Mouse (Mus musculus) C2C12 (cell line): ENCODE results near the gene Pga5. TPM values are rescaled to one million over a fixed set of nuclear protein-coding genes. Genes with fewer than 3 reads are reported as not detected.

ENCODE experiments used
- H3K27me3 ChIP-seq: one replicate; pipeline ENCODE4 v1.6.1; 2011; ENCODE audit not compliant: control insufficient read depth, insufficient read depth, insufficient read length
- H3K36me3 ChIP-seq: one replicate; pipeline ENCODE4 v1.6.1; 2011; ENCODE audit not compliant: control insufficient read depth, insufficient read depth
- H3K4me3 ChIP-seq: one replicate; pipeline ENCODE4 v1.5.1; 2011; ENCODE audit warnings: mild to moderate bottlenecking, control low read depth; ENCODE audit not compliant: poor library complexity, insufficient read depth, severe bottlenecking
- H3K79me2 ChIP-seq: one replicate; pipeline ENCODE4 v1.6.1; 2011; ENCODE audit not compliant: control insufficient read depth, insufficient read depth
- H3K79me3 ChIP-seq: one replicate; pipeline ENCODE4 v1.6.1; 2011; ENCODE audit warnings: low read depth, control low read depth
- H3ac ChIP-seq: one replicate; pipeline ENCODE3; 2011; ENCODE audit warnings: low read depth; ENCODE audit not compliant: control insufficient read depth, insufficient read length
- CEBPB ChIP-seq: IDR thresholded peaks from one replicate; pipeline ENCODE4 v1.6.1; 2011; ENCODE audit warnings: low read depth, mild to moderate bottlenecking, control low read depth, moderate library complexity
- CTCF ChIP-seq: IDR thresholded peaks from one replicate; pipeline ENCODE4 v1.5.1; 2011; ENCODE audit not compliant: control insufficient read depth, insufficient read depth, insufficient read length
- FOSL1 ChIP-seq: IDR thresholded peaks from one replicate; pipeline ENCODE4 v1.8.0; 2011; ENCODE audit warnings: mild to moderate bottlenecking, low read length; ENCODE audit not compliant: poor library complexity, insufficient read depth, severe bottlenecking
- MAX ChIP-seq: IDR thresholded peaks from one replicate; pipeline ENCODE4 v1.6.1; 2011; ENCODE audit warnings: mild to moderate bottlenecking, control low read depth
- MYOD1 ChIP-seq: IDR thresholded peaks from one replicate; pipeline ENCODE4 v1.6.1; 2011; ENCODE audit warnings: low read depth; ENCODE audit not compliant: control insufficient read depth, insufficient read length
- MYOG ChIP-seq: IDR thresholded peaks from one replicate; pipeline ENCODE4 v1.6.1; 2011; ENCODE audit not compliant: control insufficient read depth, insufficient read length; ENCODE audit errors: extremely low read depth
- USF1 ChIP-seq: IDR thresholded peaks from one replicate; pipeline ENCODE4 v1.6.1; 2011; ENCODE audit warnings: low read depth, mild to moderate bottlenecking, control low read depth, moderate library complexity
- polyA plus RNA-seq: library from polyadenylated mRNA; unstranded; fragments of >200 nt; fragmentation: generic; extraction: Trizol; gene quantifications from one replicate; pipeline ENCODE4 v1.2.1, GENCODE M21; 2012; ENCODE audit warnings: missing spikeins

The Pga5 gene
- polyA plus RNA-seq, 1 experiment: not detected

- H3K79me2 ChIP-seq: no peaks in the 10 kb centered on the region
- no peaks in the 10 kb centered on the region for H3K27me3 ChIP-seq
- H3ac ChIP-seq: no peak within 1 kb of the TSS
- H3K36me3 ChIP-seq: peaks cover 37% of the 10 kb centered on the region
- H3K79me3 ChIP-seq: no peaks in the 10 kb centered on the region
- no peak within 1 kb of the TSS for H3K4me3 ChIP-seq
- TF ChIP-seq FOSL1 (no peak), CEBPB (no peak), MAX (no peak), USF1 (no peak), CTCF (no peak), MYOD1 (no peak), MYOG (no peak)
Observed at GRCm38 (mm10) chr19:10634106-10634871, 43.6 kb downstream of the Pga5 start, which contains the start of gene Vwce. Vwce (plus strand) TSS chr19:10634213.

Other genes starting within 250 kb of the Pga5 start
- 0.07 TPM for gene Lrrc10b, start 220.6 kb downstream of the Pga5 start, polyA plus RNA-seq
- gene Ppp1r32, start 195.1 kb downstream of the Pga5 start, polyA plus RNA-seq: 0.04 TPM
- 26.5 TPM for gene Cpsf7, start 152.8 kb downstream of the Pga5 start, polyA plus RNA-seq
- 35.4 TPM for gene Sdhaf2, start 151.9 kb downstream of the Pga5 start, polyA plus RNA-seq
- gene Tmem216, start 121.8 kb downstream of the Pga5 start, polyA plus RNA-seq: 25.2 TPM
- 21.0 TPM for gene Cyb561a3, start 100.9 kb downstream of the Pga5 start, polyA plus RNA-seq
- 39.2 TPM for gene Tmem138, start 100.7 kb downstream of the Pga5 start, polyA plus RNA-seq
- 513 TPM for gene Ddb1, start 72.7 kb downstream of the Pga5 start, polyA plus RNA-seq
- 15.7 TPM for gene Tkfc, start 72.4 kb downstream of the Pga5 start, polyA plus RNA-seq
- gene Vwce, start 43.9 kb downstream of the Pga5 start, polyA plus RNA-seq: 0.11 TPM
- 21.9 TPM for gene Vps37c, start 10.7 kb upstream of the Pga5 start, polyA plus RNA-seq
- gene Cd5, start 60.9 kb upstream of the Pga5 start, polyA plus RNA-seq: 0.04 TPM
- 0.30 TPM for gene Cd6, start 152.0 kb upstream of the Pga5 start, polyA plus RNA-seq
- gene Slc15a3, start 161.7 kb upstream of the Pga5 start, polyA plus RNA-seq: 6.3 TPM
- gene Tmem132a, start 191.9 kb upstream of the Pga5 start, polyA plus RNA-seq: 130 TPM
- 141 TPM for gene Tmem109, start 203.9 kb upstream of the Pga5 start, polyA plus RNA-seq
- 299 TPM for gene Prpf19, start 217.2 kb upstream of the Pga5 start, polyA plus RNA-seq
- gene Zp1, start 242.6 kb upstream of the Pga5 start, polyA plus RNA-seq: not detected